Mouse (Mus musculus): ENCODE results near the gene Izumo1. TPM values are rescaled to one million over a fixed set of nuclear protein-coding genes. Genes with fewer than 3 reads are reported as not detected.

The Izumo1 gene
- polyA plus RNA-seq (2014; fragmentation: Nextera tagmentation; extraction: Ambion mirVana), result 0.23 and 0.41 TPM in 2 replicates

- H3K27me3 ChIP-seq (ENCODE audit: control insufficient read depth, insufficient read depth, low read length), result peaks cover 35% of the 10 kb centered on the region
- WGBS, result 26% methylated on average over 9 of the region's 9 CpGs
- H3K4me2 ChIP-seq (ENCODE audit: low read length), result peak within 1 kb of the TSS; percentile 18; the same call in 1 of the 2 replicates
- H3K27ac ChIP-seq (replicated peaks in 1 of 2; ENCODE audit: control insufficient read depth in 1 of 2, insufficient read depth in 1 of 2, low read depth in 2 of 2, low read length in 2 of 2), result no peak within 1 kb of the TSS
- H3K9me3 ChIP-seq (ENCODE audit: control insufficient read depth, low read length), result no peaks in the 10 kb centered on the region
- H3K4me3 ChIP-seq (ENCODE audit: control insufficient read depth in 1 of 2, insufficient read depth in 1 of 2, low read depth in 1 of 2, low read length in 2 of 2), result 0 out of 4 replicates have a peak within 1 kb of the TSS, but pooled peaks have one; percentile 1 to 8
- no peaks in the 10 kb centered on the region for H3K36me3 ChIP-seq (ENCODE audit: control insufficient read depth, insufficient read depth, low read length)
- no peak within 1 kb of the TSS for H3K9ac ChIP-seq (ENCODE audit: low read length)
- peaks cover 0 to 4% of the 10 kb centered on the region in 2 experiments; a peak in 1 of 4 replicates for H3K4me1 ChIP-seq (ENCODE audit: control insufficient read depth in 2 of 2, insufficient read depth in 2 of 2, low read length in 2 of 2)
- no peak for ATAC-seq (ENCODE audit: insufficient number of reproducible peaks, insufficient read depth, low FRiP score, low read depth)
These were observed at the start of gene Izumo1 for GRCm38 (mm10) chr7:45621443-45621842. Izumo1 (plus strand) TSS chr7:45621811.

GRCm38 (mm10) chr7:45571966-45572365, 49.6 kb upstream of the Izumo1 start:
- Histone ChIP-seq H3K9me3 (ENCODE audit: control insufficient read depth, low read length) (no peaks in the 10 kb centered on the region), H3K4me1 (ENCODE audit: control insufficient read depth in 2 of 2, insufficient read depth in 2 of 2, low read length in 2 of 2) (peaks cover 25 to 31% of the 10 kb centered on the region in 2 experiments), H3K27me3 (ENCODE audit: control insufficient read depth, insufficient read depth, low read length) (no peaks in the 10 kb centered on the region), H3K4me2 (ENCODE audit: low read length) (peak overlapping the region; percentile 81), H3K4me3 (ENCODE audit: control insufficient read depth in 1 of 2, insufficient read depth in 1 of 2, low read depth in 1 of 2, low read length in 2 of 2) (no peak overlapping the region), H3K36me3 (ENCODE audit: control insufficient read depth, insufficient read depth, low read length) (peaks cover 16% of the 10 kb centered on the region), H3K27ac (replicated peaks in 1 of 2; ENCODE audit: control insufficient read depth in 1 of 2, insufficient read depth in 1 of 2, low read depth in 2 of 2, low read length in 2 of 2) (no peak overlapping the region; a peak in 1 of 4 replicates), H3K9ac (ENCODE audit: low read length) (no peak overlapping the region)
- no peak for ATAC-seq (ENCODE audit: insufficient number of reproducible peaks, insufficient read depth, low FRiP score, low read depth)
- WGBS, result 52% methylated on average over 1 of the region's 1 CpGs

- no peaks in the 10 kb centered on the region for H3K27me3 ChIP-seq (ENCODE audit: control insufficient read depth, insufficient read depth, low read length)
- ATAC-seq (ENCODE audit: insufficient number of reproducible peaks, insufficient read depth, low FRiP score, low read depth), result no peak
- H3K9me3 ChIP-seq (ENCODE audit: control insufficient read depth, low read length), result no peaks in the 10 kb centered on the region
- no peak overlapping the region for H3K4me2 ChIP-seq (ENCODE audit: low read length)
- H3K36me3 ChIP-seq (ENCODE audit: control insufficient read depth, insufficient read depth, low read length), result peaks cover 29% of the 10 kb centered on the region
- WGBS, result 77% methylated on average over 8 of the region's 8 CpGs
- no peak overlapping the region; the same call in 1 of the 2 replicates for H3K9ac ChIP-seq (ENCODE audit: low read length)
- H3K27ac ChIP-seq (replicated peaks in 1 of 2; ENCODE audit: control insufficient read depth in 1 of 2, insufficient read depth in 1 of 2, low read depth in 2 of 2, low read length in 2 of 2), result 0 out of 4 replicates have a peak overlapping the region, but pooled peaks of 1 of the 2 experiments have one; percentile 3
- no peak overlapping the region for H3K4me3 ChIP-seq (ENCODE audit: control insufficient read depth in 1 of 2, insufficient read depth in 1 of 2, low read depth in 1 of 2, low read length in 2 of 2)
- peaks cover 19 to 20% of the 10 kb centered on the region in 2 experiments for H3K4me1 ChIP-seq (ENCODE audit: control insufficient read depth in 2 of 2, insufficient read depth in 2 of 2, low read length in 2 of 2)
These were observed 47.7 kb upstream of the Izumo1 start for GRCm38 (mm10) chr7:45573954-45574353.

- Histone ChIP-seq H3K9ac (ENCODE audit: low read length) (no peak overlapping the region; the same call in 1 of the 2 replicates), H3K4me1 (ENCODE audit: control insufficient read depth in 2 of 2, insufficient read depth in 2 of 2, low read length in 2 of 2) (peaks cover 19 to 20% of the 10 kb centered on the region in 2 experiments), H3K27me3 (ENCODE audit: control insufficient read depth, insufficient read depth, low read length) (no peaks in the 10 kb centered on the region), H3K36me3 (ENCODE audit: control insufficient read depth, insufficient read depth, low read length) (peaks cover 32% of the 10 kb centered on the region), H3K27ac (replicated peaks in 1 of 2; ENCODE audit: control insufficient read depth in 1 of 2, insufficient read depth in 1 of 2, low read depth in 2 of 2, low read length in 2 of 2) (0 out of 4 replicates have a peak overlapping the region, but pooled peaks of 1 of the 2 experiments have one; percentile 3), H3K9me3 (ENCODE audit: control insufficient read depth, low read length) (no peaks in the 10 kb centered on the region), H3K4me3 (ENCODE audit: control insufficient read depth in 1 of 2, insufficient read depth in 1 of 2, low read depth in 1 of 2, low read length in 2 of 2) (no peak overlapping the region), H3K4me2 (ENCODE audit: low read length) (no peak overlapping the region)
- ATAC-seq (ENCODE audit: insufficient number of reproducible peaks, insufficient read depth, low FRiP score, low read depth), result no peak
- 72% methylated on average over 15 of the region's 15 CpGs for WGBS
These were observed 46.9 kb upstream of the Izumo1 start for GRCm38 (mm10) chr7:45574472-45575379.

GRCm38 (mm10) chr7:45585923-45586322, 35.7 kb upstream of the Izumo1 start:
- no peak for ATAC-seq (ENCODE audit: insufficient number of reproducible peaks, insufficient read depth, low FRiP score, low read depth)
- Histone ChIP-seq H3K9me3 (ENCODE audit: control insufficient read depth, low read length) (no peaks in the 10 kb centered on the region), H3K4me2 (ENCODE audit: low read length) (no peak overlapping the region), H3K27ac (replicated peaks in 1 of 2; ENCODE audit: control insufficient read depth in 1 of 2, insufficient read depth in 1 of 2, low read depth in 2 of 2, low read length in 2 of 2) (no peak overlapping the region), H3K9ac (ENCODE audit: low read length) (no peak overlapping the region), H3K27me3 (ENCODE audit: control insufficient read depth, insufficient read depth, low read length) (no peaks in the 10 kb centered on the region), H3K36me3 (ENCODE audit: control insufficient read depth, insufficient read depth, low read length) (peaks cover 46% of the 10 kb centered on the region), H3K4me1 (ENCODE audit: control insufficient read depth in 2 of 2, insufficient read depth in 2 of 2, low read length in 2 of 2) (peaks cover 0 to 3% of the 10 kb centered on the region in 2 experiments; a peak in 1 of 4 replicates), H3K4me3 (ENCODE audit: control insufficient read depth in 1 of 2, insufficient read depth in 1 of 2, low read depth in 1 of 2, low read length in 2 of 2) (no peak overlapping the region)
- WGBS, result 88% methylated on average over 6 of the region's 6 CpGs

GRCm38 (mm10) chr7:45587631-45588592, 33.7 kb upstream of the Izumo1 start:
- Histone ChIP-seq H3K4me3 (ENCODE audit: control insufficient read depth in 1 of 2, insufficient read depth in 1 of 2, low read depth in 1 of 2, low read length in 2 of 2) (no peak overlapping the region), H3K9ac (ENCODE audit: low read length) (no peak overlapping the region), H3K27me3 (ENCODE audit: control insufficient read depth, insufficient read depth, low read length) (no peaks in the 10 kb centered on the region), H3K27ac (replicated peaks in 1 of 2; ENCODE audit: control insufficient read depth in 1 of 2, insufficient read depth in 1 of 2, low read depth in 2 of 2, low read length in 2 of 2) (no peak overlapping the region), H3K9me3 (ENCODE audit: control insufficient read depth, low read length) (no peaks in the 10 kb centered on the region), H3K4me1 (ENCODE audit: control insufficient read depth in 2 of 2, insufficient read depth in 2 of 2, low read length in 2 of 2) (peaks cover 0 to 3% of the 10 kb centered on the region in 2 experiments; a peak in 1 of 4 replicates), H3K36me3 (ENCODE audit: control insufficient read depth, insufficient read depth, low read length) (peaks cover 31% of the 10 kb centered on the region), H3K4me2 (ENCODE audit: low read length) (no peak overlapping the region)
- no peak for ATAC-seq (ENCODE audit: insufficient number of reproducible peaks, insufficient read depth, low FRiP score, low read depth)
- 93% methylated on average over 23 of the region's 23 CpGs for WGBS

- Histone ChIP-seq H3K4me3 (ENCODE audit: control insufficient read depth in 1 of 2, insufficient read depth in 1 of 2, low read depth in 1 of 2, low read length in 2 of 2) (peak overlapping the region; percentile 32 to 41), H3K27me3 (ENCODE audit: control insufficient read depth, insufficient read depth, low read length) (no peaks in the 10 kb centered on the region), H3K4me2 (ENCODE audit: low read length) (peak overlapping the region; percentile 63), H3K27ac (replicated peaks in 1 of 2; ENCODE audit: control insufficient read depth in 1 of 2, insufficient read depth in 1 of 2, low read depth in 2 of 2, low read length in 2 of 2) (no peak overlapping the region), H3K4me1 (ENCODE audit: control insufficient read depth in 2 of 2, insufficient read depth in 2 of 2, low read length in 2 of 2) (peaks cover 0 to 3% of the 10 kb centered on the region in 2 experiments; a peak in 1 of 4 replicates), H3K9ac (ENCODE audit: low read length) (peak overlapping the region; percentile 18; the same call in 1 of the 2 replicates), H3K9me3 (ENCODE audit: control insufficient read depth, low read length) (no peaks in the 10 kb centered on the region), H3K36me3 (ENCODE audit: control insufficient read depth, insufficient read depth, low read length) (peaks cover 28% of the 10 kb centered on the region)
- 3% methylated on average over 19 of the region's 19 CpGs for WGBS
- ATAC-seq (ENCODE audit: insufficient number of reproducible peaks, insufficient read depth, low FRiP score, low read depth), result peak; percentile 95
These were observed 32.4 kb upstream of the Izumo1 start for GRCm38 (mm10) chr7:45589173-45589572.

All from heart, embryonic 14.5 days (tissue).